Comparison of ENCODE assay signal across 23 mouse cellular contexts in genomic region chr1:127729096-127729495, GRCm38 (mm10). TPM values are rescaled to one million over a fixed set of nuclear protein-coding genes. Genes with fewer than 3 reads are reported as not detected.
DNase-seq lines count a peak whose midpoint lies in the region; ATAC-seq and TF ChIP-seq lines count a peak whose summit lies in the region.
"Had no signal": no experiment of that assay in that cellular context is flagged by ENCODE, and none has a peak within 500 bp of the region (broad histone marks: within the 10 kb centered on the region; RNA-seq: fewer than 3 reads in every experiment).

Gene Acmsd, plus strand, starts transcription at chr1:127729413.

- DNase-seq in heart, postnatal 25 days (ENCODE audit: low spot score), result no peak
- DNase-seq in lung, postnatal 10 days, result peak; percentile 14
- DNase-seq in lung, adult 2 months, result no peak
- peak; percentile 94 for DNase-seq in kidney, adult 9 months
- peak; percentile 18 to 41 for DNase-seq in kidney, postnatal 4 days
- DNase-seq in ovary, postnatal 36 days (ENCODE audit: low spot score), result no peak
- DNase-seq: heart, postnatal 14 days; lung, embryonic 14.5 days; midbrain, embryonic 14.5 days; thymus, postnatal 25 days had no signal

- no peak within 1 kb of the TSS for H3K4me2 ChIP-seq in heart, embryonic 12.5 days
- H3K4me2 ChIP-seq: embryonic facial prominence, embryonic 13.5 days; hindbrain, embryonic 15.5 days; intestine, embryonic 15.5 days; lung, embryonic 14.5 days; neural tube, embryonic 13.5 days had no signal

- intact Hi-C loops in heart, postnatal 25 days (cut with DNase I), result no loop called here

- H3K4me3 ChIP-seq in heart, embryonic 12.5 days, result no peak within 1 kb of the TSS
- no peak within 1 kb of the TSS for H3K4me3 ChIP-seq in lung, adult 2 months (replicated peaks; ENCODE audit: extremely low read depth, low read depth, low read length)
- H3K4me3 ChIP-seq: embryonic facial prominence, embryonic 13.5 days; heart, embryonic 10.5 days; hindbrain, embryonic 15.5 days; intestine, embryonic 15.5 days; layer of hippocampus, adult 2 months; neural tube, embryonic 13.5 days had no signal

- H3K9ac ChIP-seq in heart, embryonic 12.5 days, result no peak within 1 kb of the TSS
- H3K9ac ChIP-seq: embryonic facial prominence, embryonic 13.5 days; hindbrain, embryonic 15.5 days; intestine, embryonic 15.5 days; lung, embryonic 14.5 days; neural tube, embryonic 13.5 days had no signal

- H3K27ac ChIP-seq in heart, embryonic 12.5 days (ENCODE audit: poor library complexity, severe bottlenecking), result 0 out of 2 replicates have a peak within 1 kb of the TSS, but pooled peaks have one; percentile 11
- H3K27ac ChIP-seq: embryonic facial prominence, embryonic 13.5 days; heart, embryonic 10.5 days; hindbrain, embryonic 15.5 days; intestine, embryonic 15.5 days; layer of hippocampus, adult 2 months; neural tube, embryonic 13.5 days had no signal

- TF ChIP-seq POLR2A in lung, adult 2 months (IDR thresholded peaks at IDR 0.05; ENCODE audit: borderline replicate concordance, extremely low read depth, low read depth, low read length), result no peak

- WGBS in heart, embryonic 12.5 days, result 88% methylated on average over 4 of the region's 4 CpGs
- WGBS in lung, adult 2 months, result 69% methylated on average over 4 of the region's 4 CpGs

- ATAC-seq in heart, embryonic 12.5 days (ENCODE audit: insufficient number of reproducible peaks, low FRiP score), result no peak
- ATAC-seq: forebrain, embryonic 16.5 days; intestine, embryonic 15.5 days had no signal

- H3K36me3 ChIP-seq in heart, embryonic 12.5 days, result no peaks in the 10 kb centered on the region
- H3K36me3 ChIP-seq: embryonic facial prominence, embryonic 13.5 days; heart, embryonic 10.5 days; hindbrain, embryonic 15.5 days; intestine, embryonic 15.5 days; neural tube, embryonic 13.5 days had no signal

- 0 out of 2 replicates have a peak, but pooled peaks cover 3% of the 10 kb centered on the region for H3K9me3 ChIP-seq in heart, embryonic 12.5 days (replicated peaks)
- H3K9me3 ChIP-seq: embryonic facial prominence, embryonic 13.5 days; heart, embryonic 10.5 days; intestine, embryonic 15.5 days had no signal

- no peaks in the 10 kb centered on the region for H3K27me3 ChIP-seq in heart, embryonic 12.5 days (replicated peaks)
- H3K27me3 ChIP-seq: embryonic facial prominence, embryonic 13.5 days; hindbrain, embryonic 15.5 days; intestine, embryonic 15.5 days; neural tube, embryonic 13.5 days had no signal

- TF ChIP-seq CTCF in lung, adult 2 months (IDR thresholded peaks at IDR 0.05; ENCODE audit: insufficient read depth, low read length), result no peak

- peaks cover 7% of the 10 kb centered on the region; the same call in 1 of the 2 replicates for H3K4me1 ChIP-seq in heart, embryonic 12.5 days (replicated peaks)
- no peaks in the 10 kb centered on the region for H3K4me1 ChIP-seq in lung, adult 2 months (ENCODE audit: control insufficient read depth, insufficient read depth, low read length)
- H3K4me1 ChIP-seq: heart, embryonic 10.5 days; hindbrain, embryonic 15.5 days; intestine, embryonic 15.5 days; neural tube, embryonic 13.5 days had no signal

RNA-seq across cellular contexts. Expression of gene Acmsd, which starts in this region (rescaled TPM):
- polyA plus RNA-seq in heart, embryonic 12.5 days (2016; fragmentation: Nextera tagmentation; extraction: Ambion mirVana), result 0.18 and 0.42 TPM in 2 replicates
- under 1 TPM in 1 of 2 experiments, not detected in 1; 0.39 TPM for total RNA-seq in heart, postnatal 25 days (2021)
- polyA plus RNA-seq in lung, adult 2 months (2012; rRNA removed), result 0.05 TPM in 1 of 2 replicates, not detected in the other
- total RNA-seq: gastrocnemius, adult 18-20 months; gastrocnemius, postnatal 4 days; layer of hippocampus, adult 2 months; left cerebral cortex, postnatal 25 days had no signal
- polyA plus RNA-seq: brain, embryonic 14.5 days; embryonic facial prominence, embryonic 13.5 days; forebrain, embryonic 16.5 days; testis, adult 2 months had no signal

Comparison
In these comparisons a context has a peak if more than half of its experiments do, and no peak if none do; other contexts are left out.
1. DNase-seq: peak in lung, postnatal 10 days (single experiment), kidney, adult 9 months (single experiment) and kidney, postnatal 4 days (2 of 2); none in heart, postnatal 25 days (single experiment), lung, adult 2 months (single experiment) and ovary, postnatal 36 days (single experiment).